Mouse (Mus musculus): Measurements from ENCODE around the gene Emd. TPM values are rescaled to one million over a fixed set of nuclear protein-coding genes. Genes with fewer than 3 reads are reported as not detected.
A peak's percentile ranks its signal among the peaks of the same experiment; 100 is the strongest.

Emd gene
- polyA plus RNA-seq, 1 experiment from 2014 or later: 23.2 TPM

DNA sequence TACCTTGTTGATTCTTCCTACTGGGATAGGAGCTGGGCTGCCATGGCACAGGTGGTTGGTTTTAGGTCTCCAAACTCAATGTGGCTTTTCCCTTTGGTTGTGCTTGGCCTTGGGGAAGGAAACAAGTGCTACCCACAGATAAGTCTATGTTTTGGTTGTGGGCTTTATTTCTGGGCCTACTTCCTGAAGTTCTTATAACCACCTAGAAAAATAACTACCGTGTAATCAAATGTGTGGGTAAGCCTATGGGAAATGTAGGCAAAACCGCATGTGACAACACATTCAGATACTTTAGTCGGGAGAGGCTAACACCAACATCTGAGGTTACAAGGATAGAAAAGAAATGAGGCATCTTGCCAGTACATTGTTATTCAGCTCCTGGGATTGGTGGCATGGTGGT is 3.3 kb downstream of the Emd start:
- Histone ChIP-seq H3K27ac (ENCODE audit: low read depth, low read length) (no peak overlapping the region), H3K36me3 (ENCODE audit: control insufficient read depth, insufficient read depth, low read length) (no peaks in the 10 kb centered on the region), H3K4me3 (ENCODE audit: low read depth, low read length) (no peak overlapping the region), H3K9me3 (ENCODE audit: control insufficient read depth, low read length) (no peaks in the 10 kb centered on the region), H3K27me3 (replicated peaks; ENCODE audit: control insufficient read depth, insufficient read depth, low read length) (no peaks in the 10 kb centered on the region), H3K4me1 (replicated peaks; ENCODE audit: control insufficient read depth, insufficient read depth, low read length) (no peaks in the 10 kb centered on the region; the same call in 1 of the 2 replicates), H3K9ac (ENCODE audit: low read depth, low read length) (no peak overlapping the region), H3K4me2 (no peak overlapping the region)
- ATAC-seq (replicated peaks; ENCODE audit: low FRiP score) (no peak), DNase-seq (ENCODE audit: low spot score) (no peak)
- WGBS: 82% methylated on average over 3 of the region's 3 CpGs

DNA sequence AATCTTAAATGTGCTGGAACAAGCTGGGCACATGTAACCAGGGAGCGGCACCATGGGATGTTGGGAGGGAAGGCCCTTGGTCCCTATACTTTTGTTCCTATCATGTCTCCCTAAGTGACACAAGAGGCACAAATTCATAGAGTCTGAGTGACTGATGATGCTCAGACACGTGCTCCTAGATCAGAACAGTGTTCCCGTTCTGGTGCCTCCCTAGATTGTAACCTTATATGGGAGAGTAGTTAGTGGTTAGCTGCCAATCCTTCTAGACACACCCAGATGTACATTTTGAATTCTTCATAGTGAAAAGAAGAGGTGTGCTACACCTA is 15.2 kb downstream of the Emd start:
- peak overlapping the region; percentile 68 for H3K4me3 ChIP-seq (ENCODE audit: low read depth, low read length)
- H3K36me3 ChIP-seq (ENCODE audit: control insufficient read depth, insufficient read depth, low read length): no peaks in the 10 kb centered on the region
- DNase-seq (ENCODE audit: low spot score): no peak
- peak; percentile 7 for ATAC-seq (replicated peaks; ENCODE audit: low FRiP score)
- WGBS: 19% methylated on average over 3 of the region's 3 CpGs
- peak overlapping the region; percentile 66 for H3K4me2 ChIP-seq
- peak overlapping the region; percentile 61 for H3K9ac ChIP-seq (ENCODE audit: low read depth, low read length)
- no peaks in the 10 kb centered on the region; the same call in 1 of the 2 replicates for H3K4me1 ChIP-seq (replicated peaks; ENCODE audit: control insufficient read depth, insufficient read depth, low read length)
- H3K27ac ChIP-seq (ENCODE audit: low read depth, low read length): peak overlapping the region; percentile 86
- H3K9me3 ChIP-seq (ENCODE audit: control insufficient read depth, low read length): no peaks in the 10 kb centered on the region
- H3K27me3 ChIP-seq (replicated peaks; ENCODE audit: control insufficient read depth, insufficient read depth, low read length): no peaks in the 10 kb centered on the region

- H3K9me3 ChIP-seq (ENCODE audit: control insufficient read depth, low read length): no peaks in the 10 kb centered on the region
- H3K27ac ChIP-seq (ENCODE audit: low read depth, low read length): peak within 1 kb of the TSS; percentile 86
- DNase-seq (ENCODE audit: low spot score) (peak; percentile 83), ATAC-seq (replicated peaks; ENCODE audit: low FRiP score) (peak; percentile 89)
- WGBS: 14% methylated on average over 42 of the region's 42 CpGs
- peak within 1 kb of the TSS; percentile 83 for H3K9ac ChIP-seq (ENCODE audit: low read depth, low read length)
- no peaks in the 10 kb centered on the region for H3K36me3 ChIP-seq (ENCODE audit: control insufficient read depth, insufficient read depth, low read length)
- no peaks in the 10 kb centered on the region; the same call in 1 of the 2 replicates for H3K4me1 ChIP-seq (replicated peaks; ENCODE audit: control insufficient read depth, insufficient read depth, low read length)
- peak within 1 kb of the TSS; percentile 68 for H3K4me3 ChIP-seq (ENCODE audit: low read depth, low read length)
- peak within 1 kb of the TSS; percentile 68 for H3K4me2 ChIP-seq
- no peaks in the 10 kb centered on the region for H3K27me3 ChIP-seq (replicated peaks; ENCODE audit: control insufficient read depth, insufficient read depth, low read length)
Observed at GRCm38 (mm10) chrX:74270062-74270901, 15.8 kb downstream of the Emd start, which contains the start of gene Rpl10. TSS of gene Rpl10 (plus strand) at chrX:74270812.

DNA sequence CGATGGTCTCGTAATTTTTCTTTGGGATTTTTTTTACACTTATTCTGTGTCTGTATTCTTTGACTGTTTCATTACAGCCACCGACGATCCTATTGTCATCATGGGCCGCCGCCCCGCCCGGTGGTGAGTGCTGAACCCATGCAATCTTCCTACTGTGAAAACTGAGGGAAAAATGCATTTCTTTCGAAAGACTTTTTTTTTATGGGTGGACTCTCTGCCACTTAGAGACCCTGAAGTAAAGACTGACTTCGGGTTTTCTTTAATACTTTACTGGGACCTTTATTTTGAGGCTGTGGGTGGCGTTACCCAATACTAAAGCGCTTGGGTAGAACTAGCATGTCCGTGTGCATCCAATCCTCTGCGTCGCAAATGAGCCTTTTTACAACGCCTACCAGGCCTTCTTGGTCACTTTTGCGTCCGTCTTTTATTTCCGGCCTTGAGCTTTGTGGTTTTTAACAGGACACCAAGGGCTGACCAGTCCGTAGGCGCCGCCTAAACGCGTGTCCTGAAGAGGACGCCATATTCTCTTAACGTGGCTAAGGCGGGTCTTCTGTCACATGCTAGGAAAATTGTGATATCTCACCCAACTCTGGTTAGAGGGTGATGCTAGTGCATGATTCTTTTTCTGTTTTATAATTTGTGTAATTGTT is 16.5 kb downstream of the Emd start:
- no peaks in the 10 kb centered on the region for H3K27me3 ChIP-seq (replicated peaks; ENCODE audit: control insufficient read depth, insufficient read depth, low read length)

GRCm38 (mm10) chrX:74273422-74274322 is 19.2 kb downstream of the Emd start:
- Histone ChIP-seq H3K9ac (ENCODE audit: low read depth, low read length) (no peak overlapping the region), H3K27ac (ENCODE audit: low read depth, low read length) (peak overlapping the region; percentile 25), H3K36me3 (ENCODE audit: control insufficient read depth, insufficient read depth, low read length) (no peaks in the 10 kb centered on the region), H3K27me3 (replicated peaks; ENCODE audit: control insufficient read depth, insufficient read depth, low read length) (no peaks in the 10 kb centered on the region), H3K9me3 (ENCODE audit: control insufficient read depth, low read length) (no peaks in the 10 kb centered on the region), H3K4me3 (ENCODE audit: low read depth, low read length) (no peak overlapping the region), H3K4me1 (replicated peaks; ENCODE audit: control insufficient read depth, insufficient read depth, low read length) (no peaks in the 10 kb centered on the region; the same call in 1 of the 2 replicates), H3K4me2 (no peak overlapping the region; the same call in 1 of the 2 replicates)
- 26% methylated on average over 10 of the region's 10 CpGs for WGBS
- ATAC-seq (replicated peaks; ENCODE audit: low FRiP score) (no peak), DNase-seq (ENCODE audit: low spot score) (no peak)

More for the DNA sequence above, 16.5 kb downstream of the Emd start:
- Histone ChIP-seq H3K27ac (ENCODE audit: low read depth, low read length) (peak overlapping the region; percentile 70), H3K9ac (ENCODE audit: low read depth, low read length) (peak overlapping the region; percentile 83), H3K4me2 (peak overlapping the region; percentile 68), H3K9me3 (ENCODE audit: control insufficient read depth, low read length) (no peaks in the 10 kb centered on the region), H3K36me3 (ENCODE audit: control insufficient read depth, insufficient read depth, low read length) (no peaks in the 10 kb centered on the region), H3K4me1 (replicated peaks; ENCODE audit: control insufficient read depth, insufficient read depth, low read length) (no peaks in the 10 kb centered on the region; the same call in 1 of the 2 replicates), H3K4me3 (ENCODE audit: low read depth, low read length) (peak overlapping the region; percentile 68)
- WGBS: 20% methylated on average over 27 of the region's 27 CpGs
- DNase-seq (ENCODE audit: low spot score) (no peak), ATAC-seq (replicated peaks; ENCODE audit: low FRiP score) (no peak)

- H3K9me3 ChIP-seq (ENCODE audit: control insufficient read depth, low read length): no peaks in the 10 kb centered on the region
- WGBS: 68% methylated on average over 8 of the region's 8 CpGs
- ATAC-seq (replicated peaks; ENCODE audit: low FRiP score) (no peak), DNase-seq (ENCODE audit: low spot score) (no peak)
- no peak overlapping the region for H3K4me2 ChIP-seq
- H3K4me3 ChIP-seq (ENCODE audit: low read depth, low read length): no peak overlapping the region
- no peak overlapping the region for H3K9ac ChIP-seq (ENCODE audit: low read depth, low read length)
- no peaks in the 10 kb centered on the region for H3K27me3 ChIP-seq (replicated peaks; ENCODE audit: control insufficient read depth, insufficient read depth, low read length)
- no peak overlapping the region for H3K27ac ChIP-seq (ENCODE audit: low read depth, low read length)
- H3K4me1 ChIP-seq (replicated peaks; ENCODE audit: control insufficient read depth, insufficient read depth, low read length): no peaks in the 10 kb centered on the region
- H3K36me3 ChIP-seq (ENCODE audit: control insufficient read depth, insufficient read depth, low read length): no peaks in the 10 kb centered on the region
Observed at GRCm38 (mm10) chrX:74277916-74278315, 23.4 kb downstream of the Emd start.

DNA sequence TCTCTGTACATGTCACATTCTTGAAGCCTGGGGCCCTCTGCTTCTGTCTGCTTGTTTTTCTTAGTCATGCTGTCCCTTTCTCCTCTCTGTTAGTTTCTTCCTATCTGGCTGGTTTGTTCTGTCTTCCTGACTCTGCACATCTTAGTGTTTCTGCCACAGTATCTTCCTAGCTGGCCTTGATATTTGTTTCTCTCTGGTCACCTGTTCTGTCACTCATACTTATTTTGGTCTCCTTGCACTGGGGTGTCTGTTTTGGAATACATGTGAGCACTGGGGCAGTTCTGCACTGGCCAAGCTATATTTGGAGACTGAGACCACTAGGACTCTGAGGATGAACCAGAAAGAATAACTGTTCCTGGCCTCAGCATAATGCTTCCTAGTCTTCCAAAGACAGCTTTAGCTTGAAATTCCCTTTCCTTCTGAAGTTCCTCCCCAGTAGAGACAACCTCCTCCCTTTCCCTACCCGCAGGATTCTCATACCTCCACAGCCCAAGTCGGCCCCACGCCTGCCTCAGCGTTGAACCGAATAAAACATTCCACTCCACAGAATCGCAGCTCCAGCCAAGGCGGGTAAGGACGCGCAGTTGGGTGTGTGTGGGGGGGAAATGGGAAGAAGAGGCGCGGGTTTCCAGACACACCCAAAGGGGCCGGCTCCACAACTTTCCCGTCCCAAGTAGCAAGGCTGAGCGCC is 26.7 kb downstream of the Emd start:
- Histone ChIP-seq H3K4me3 (ENCODE audit: low read depth, low read length) (peak overlapping the region; percentile 71), H3K27ac (ENCODE audit: low read depth, low read length) (peak overlapping the region; percentile 93), H3K27me3 (replicated peaks; ENCODE audit: control insufficient read depth, insufficient read depth, low read length) (no peaks in the 10 kb centered on the region), H3K4me1 (replicated peaks; ENCODE audit: control insufficient read depth, insufficient read depth, low read length) (0 out of 2 replicates have a peak, but pooled peaks cover 3% of the 10 kb centered on the region), H3K4me2 (peak overlapping the region; percentile 87), H3K36me3 (ENCODE audit: control insufficient read depth, insufficient read depth, low read length) (no peaks in the 10 kb centered on the region), H3K9ac (ENCODE audit: low read depth, low read length) (peak overlapping the region; percentile 66), H3K9me3 (ENCODE audit: control insufficient read depth, low read length) (no peaks in the 10 kb centered on the region)
- DNase-seq (ENCODE audit: low spot score) (no peak), ATAC-seq (replicated peaks; ENCODE audit: low FRiP score) (0 out of 2 replicates have a peak, but pooled peaks have one; percentile 29)
- WGBS: 15% methylated on average over 14 of the region's 14 CpGs

Data from liver, embryonic 11.5 days (tissue).